Mouse (Mus musculus) layer of hippocampus, adult 11-12 months (tissue): ENCODE results near the gene Pnmal2.

ENCODE experiments used
- DNase-seq: peaks from one replicate; pipeline ENCODE4 v3.0.0; 2022; ENCODE audit warnings: low spot score

The Pnmal2 gene

DNA sequence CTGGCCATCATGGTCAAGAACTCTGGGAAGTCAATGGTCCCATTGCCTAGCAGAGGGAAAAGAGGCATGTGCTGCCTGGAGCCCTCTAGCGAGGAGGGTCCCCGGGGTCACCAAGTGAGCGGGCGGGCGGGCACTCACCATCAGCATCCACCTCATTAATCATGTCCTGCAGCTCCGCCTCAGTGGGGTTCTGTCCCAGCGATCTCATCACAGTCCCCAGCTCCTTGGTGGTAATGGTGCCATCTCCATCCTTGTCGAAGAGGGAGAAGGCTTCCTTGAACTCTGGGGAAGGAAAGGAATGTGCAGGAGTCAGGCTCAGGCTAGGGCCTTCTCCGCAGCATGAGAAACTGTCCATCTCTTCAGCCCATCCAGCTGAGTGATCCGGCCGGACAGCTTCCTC is 27.0 kb upstream of the Pnmal2 start:
- DNase-seq: no peak

DNA sequence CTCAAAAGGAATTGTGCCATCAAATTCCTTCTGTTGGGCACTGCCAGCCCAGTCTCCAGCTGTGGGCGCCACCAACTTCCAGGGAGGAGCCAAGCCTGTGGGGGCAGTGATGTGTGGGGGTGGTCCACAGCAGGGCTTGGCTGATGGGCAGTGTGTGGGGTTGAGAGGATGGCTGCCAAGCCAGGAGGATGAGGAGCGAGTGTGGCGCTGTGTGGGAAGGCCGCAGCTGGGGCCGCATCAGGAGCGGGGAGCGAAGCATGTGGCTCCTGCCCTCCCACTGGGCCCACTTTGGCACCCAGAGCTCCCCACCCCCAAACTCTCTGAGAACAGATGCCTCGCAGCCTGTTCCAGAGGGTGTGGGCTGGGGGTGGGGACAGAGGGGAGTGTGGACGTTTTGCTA is 26.5 kb upstream of the Pnmal2 start:
- peak; percentile 74 for DNase-seq

DNA sequence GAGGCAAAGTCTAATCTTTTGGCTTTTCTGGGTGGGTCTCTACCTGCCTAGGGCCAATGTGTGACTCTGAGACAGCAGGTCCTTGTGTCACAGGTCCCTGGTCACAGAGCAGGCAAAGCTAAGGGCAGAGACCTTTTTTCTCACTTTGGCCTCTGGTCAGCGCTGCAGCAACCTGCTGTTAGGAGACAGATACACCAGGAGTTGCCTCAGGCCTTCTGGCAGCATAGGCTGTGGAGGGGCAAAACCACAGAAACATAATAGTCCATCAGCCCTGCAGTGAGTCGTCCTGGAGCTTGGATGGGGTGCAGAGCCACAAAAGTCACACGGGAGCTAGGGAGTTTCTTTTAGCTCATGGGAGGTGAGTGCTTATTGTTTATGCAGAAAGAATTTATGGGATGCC is 25.8 kb upstream of the Pnmal2 start:
- DNase-seq: no peak

DNA sequence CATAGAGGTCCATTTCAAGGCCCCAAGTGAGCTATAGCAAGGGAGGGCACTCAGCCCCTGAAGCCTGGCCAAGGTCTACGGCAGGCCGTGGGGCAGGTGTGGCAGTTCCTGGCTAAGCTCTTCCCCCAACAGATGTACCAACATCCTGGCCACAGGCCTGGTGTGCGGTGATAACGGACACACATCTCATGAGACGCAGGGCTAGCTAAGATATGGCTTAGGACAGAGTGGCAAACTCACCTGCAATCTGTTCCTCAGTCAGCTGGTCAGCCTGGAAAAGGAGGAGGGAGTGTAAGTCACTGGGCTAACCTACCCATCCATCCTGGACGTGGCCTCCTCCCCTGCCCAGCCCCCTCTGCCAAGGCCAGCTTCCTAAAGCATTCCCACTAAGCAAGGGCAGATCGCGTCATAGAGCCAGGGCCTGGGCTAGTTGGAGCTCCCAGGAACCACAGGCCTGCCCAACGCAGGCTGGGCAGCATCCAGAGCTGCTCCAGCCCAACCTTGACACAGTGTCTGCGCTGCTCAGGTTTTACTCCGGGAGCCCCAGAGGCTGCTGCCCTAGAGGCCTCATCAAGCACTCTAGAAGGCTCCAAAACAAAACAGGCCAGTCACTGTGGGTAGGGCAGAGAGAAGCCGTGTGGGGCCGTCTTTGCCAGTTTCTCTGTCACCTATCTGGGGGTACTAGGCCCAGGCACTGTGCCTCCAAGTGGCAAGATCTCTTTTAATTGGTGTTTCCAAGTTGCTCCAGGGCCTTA is 24.9 kb upstream of the Pnmal2 start:
- DNase-seq: no peak

DNA sequence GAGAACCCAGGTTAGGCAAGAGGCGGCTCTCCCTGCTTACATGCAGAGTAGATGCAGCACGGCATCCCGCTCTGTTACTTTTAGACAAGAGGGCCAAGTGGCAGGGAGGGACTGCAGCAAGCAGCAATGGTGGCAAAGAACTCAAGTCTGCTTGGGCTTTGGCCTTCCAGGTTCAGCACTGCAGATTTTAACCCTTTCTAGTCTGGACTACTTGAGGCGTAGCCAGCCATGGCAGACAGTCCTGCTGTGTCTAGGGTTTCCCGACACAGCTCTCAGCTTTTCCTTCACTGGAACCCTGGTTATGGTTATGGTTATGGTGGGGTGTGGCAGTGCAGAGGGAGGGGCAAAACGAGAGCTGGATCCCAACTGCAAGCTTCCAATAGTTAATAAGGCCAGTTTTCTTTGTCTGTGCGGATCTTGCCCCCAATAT is 24.3 kb upstream of the Pnmal2 start:
- DNase-seq: peak; percentile 45

DNA sequence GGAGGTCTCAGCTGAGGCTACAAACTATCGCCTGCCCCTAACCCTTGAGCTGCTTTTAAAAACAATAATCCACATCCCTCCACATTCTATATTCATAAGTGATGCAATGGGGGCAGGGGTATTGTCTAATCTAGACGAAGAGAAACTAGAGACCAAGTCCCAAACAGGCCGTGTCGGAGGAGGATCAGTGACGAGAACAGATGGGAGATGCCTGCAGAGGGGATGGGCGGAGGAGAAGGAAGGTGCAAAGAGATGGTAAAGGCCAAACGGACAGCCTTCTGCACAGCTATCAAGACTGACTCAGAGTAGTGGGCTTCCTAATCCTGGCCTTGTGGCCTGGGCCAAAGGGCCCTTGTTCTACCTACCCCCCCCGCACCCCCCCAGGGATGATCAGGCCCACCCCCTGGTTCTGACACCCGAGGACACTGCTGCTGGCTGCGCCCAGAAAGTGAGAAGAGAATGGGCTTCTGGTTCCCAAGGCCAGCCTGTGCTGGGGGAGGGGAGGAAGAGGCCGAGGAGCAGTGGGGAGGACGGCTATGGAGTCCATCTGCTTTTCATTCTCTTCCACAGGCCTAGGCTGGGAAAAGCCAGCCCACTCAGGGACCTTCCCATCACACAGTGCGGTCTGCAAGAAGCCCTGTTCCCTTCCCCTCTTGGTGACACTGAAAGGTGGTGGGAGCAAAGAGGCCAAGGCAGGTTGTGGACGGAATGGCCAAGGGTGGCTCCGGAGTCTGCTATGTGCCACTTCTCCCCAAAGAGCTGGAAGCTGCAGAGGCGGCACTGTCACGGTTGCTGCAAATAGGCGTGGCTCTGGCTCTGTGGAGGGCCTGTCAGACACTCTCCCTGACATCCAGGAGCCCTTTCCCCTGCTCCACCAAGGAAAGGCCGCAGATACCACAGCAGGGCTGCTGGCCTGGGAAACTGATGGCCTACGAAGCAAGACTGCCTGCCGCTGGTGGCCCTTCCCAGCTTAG is 23.4 kb upstream of the Pnmal2 start:
- DNase-seq: peak; percentile 46

DNA sequence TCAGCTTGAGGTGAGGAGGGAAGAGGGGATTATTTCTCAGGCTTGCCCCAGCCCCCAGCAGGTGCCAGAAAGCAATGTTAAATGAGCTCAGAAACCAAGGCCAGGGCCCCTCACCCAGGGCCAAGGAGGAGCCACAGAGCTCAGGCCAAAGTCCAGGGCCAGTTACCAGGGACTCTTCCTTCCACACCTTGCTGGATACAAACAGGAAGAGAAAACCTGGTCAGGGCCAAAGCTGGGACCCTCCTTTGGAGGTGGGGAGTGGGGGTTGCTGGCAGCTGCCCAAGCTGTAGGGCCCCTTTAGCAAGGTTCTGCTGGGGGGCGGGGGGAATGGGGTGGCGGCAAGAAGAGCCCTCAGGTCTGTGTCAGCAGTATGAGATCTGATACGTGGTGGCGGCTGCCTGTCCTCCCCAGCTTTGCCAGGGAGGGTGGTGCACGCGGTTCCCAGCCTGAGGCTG is 22.6 kb upstream of the Pnmal2 start:
- DNase-seq: no peak

DNA sequence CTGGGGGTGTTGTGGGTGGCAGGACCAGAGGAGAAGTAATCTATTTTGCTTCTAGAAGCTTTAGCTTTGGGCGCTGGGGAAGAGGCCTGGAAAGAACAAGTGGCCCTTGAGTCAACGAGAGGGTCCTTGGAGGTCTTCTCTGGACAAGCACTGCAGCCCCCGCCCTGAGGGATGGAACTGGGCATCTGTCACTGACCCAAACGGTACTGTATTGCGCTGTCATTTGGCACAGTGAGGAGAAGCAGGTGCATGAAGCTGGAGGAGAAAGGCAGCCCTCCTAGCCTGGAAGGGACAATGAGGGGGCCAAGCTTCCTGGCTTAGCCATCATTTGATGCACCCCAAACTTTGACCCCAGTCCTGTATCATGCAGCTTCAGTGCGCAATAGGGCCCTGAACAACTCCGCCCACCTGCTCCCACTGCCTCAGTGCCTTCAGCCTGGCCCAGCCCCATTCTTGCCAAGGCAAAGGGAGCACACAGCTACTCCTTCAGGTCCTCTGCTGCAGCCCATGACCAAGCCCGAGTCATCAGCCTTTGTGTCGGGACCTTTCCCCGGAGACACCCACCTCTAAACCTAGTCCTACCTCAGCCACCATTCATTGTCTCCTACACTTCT is 22.0 kb upstream of the Pnmal2 start:
- peak; percentile 63 for DNase-seq

DNA sequence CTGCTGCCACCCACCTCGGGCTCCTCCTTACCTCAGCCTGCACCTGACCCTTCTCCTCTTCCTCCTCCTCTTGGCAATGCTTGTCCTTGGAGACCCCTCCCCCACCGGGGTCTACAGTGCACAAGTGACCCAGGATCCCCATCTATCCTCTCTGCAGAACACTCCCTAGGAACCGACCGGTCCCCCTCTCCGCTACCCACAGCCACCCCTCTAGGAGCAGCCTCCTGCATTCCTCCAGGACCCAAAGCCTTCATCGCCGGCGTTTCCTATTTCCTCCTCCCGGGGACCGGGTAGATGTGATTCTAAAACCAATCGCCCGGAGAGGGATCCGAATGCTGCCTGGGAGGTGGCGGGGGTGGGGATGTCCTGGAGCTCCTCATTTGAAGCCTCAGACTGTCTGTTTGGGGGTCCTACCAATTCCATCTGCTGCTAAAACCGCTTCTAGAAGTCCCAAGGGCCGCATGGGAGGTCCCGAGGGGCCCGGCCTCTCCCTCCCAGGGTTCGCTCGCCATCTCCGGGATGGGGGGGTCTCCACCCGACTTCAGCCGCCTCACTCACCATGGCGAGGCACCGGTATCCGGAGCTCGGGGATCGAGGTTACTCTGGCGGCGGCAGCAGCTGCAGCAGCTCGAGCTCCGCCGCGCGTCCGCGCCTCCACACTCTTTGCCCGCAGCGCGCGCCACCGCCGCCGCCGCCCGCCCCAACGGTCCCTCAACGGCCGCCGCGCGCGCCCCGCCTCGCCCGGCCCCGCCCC is 21.0 kb upstream of the Pnmal2 start:
- DNase-seq: peak; percentile 63

DNA sequence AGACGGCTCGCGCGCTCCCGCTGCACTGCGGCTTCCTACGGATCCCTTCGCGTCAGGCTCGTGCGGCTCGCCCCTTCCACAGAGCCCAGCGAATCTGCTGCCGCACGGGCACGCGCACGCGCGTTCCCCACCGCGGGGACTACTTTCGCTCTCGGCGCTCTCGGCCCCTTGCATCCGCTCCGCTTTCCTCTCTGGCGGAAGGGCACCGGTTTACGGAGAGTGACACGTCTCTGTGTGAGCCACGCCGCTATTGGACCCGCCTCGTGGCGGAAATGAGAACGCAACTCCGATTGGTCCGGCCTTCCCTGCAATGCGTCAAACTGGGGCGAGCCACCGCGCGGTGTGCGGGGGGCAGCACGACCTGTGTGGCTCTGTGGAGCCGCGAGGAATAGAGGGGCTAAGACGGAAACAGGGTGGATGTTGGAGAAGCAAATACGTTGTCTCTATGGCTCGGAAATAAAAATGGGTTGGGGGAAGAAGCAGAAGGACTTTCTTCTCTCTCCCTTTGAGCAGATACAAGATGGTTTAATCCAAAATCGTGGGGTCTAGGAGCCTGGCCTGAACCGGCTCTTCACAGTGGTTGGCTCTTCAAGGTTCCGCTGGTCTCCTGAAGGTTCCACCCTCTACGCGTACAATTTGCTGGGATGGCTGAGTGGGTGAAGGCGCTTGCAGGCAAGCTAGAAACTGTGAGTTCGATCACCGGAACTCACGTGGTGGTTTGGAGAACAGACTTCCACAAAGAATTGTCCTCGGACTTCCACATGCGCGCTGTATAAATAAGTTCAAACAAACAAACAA is 20.2 kb upstream of the Pnmal2 start, which contains the start of gene Calm3:
TSS of gene Calm3 (minus strand) at position 78 of the 798 bp plus-strand sequence.
- DNase-seq: peak; percentile 100

DNA sequence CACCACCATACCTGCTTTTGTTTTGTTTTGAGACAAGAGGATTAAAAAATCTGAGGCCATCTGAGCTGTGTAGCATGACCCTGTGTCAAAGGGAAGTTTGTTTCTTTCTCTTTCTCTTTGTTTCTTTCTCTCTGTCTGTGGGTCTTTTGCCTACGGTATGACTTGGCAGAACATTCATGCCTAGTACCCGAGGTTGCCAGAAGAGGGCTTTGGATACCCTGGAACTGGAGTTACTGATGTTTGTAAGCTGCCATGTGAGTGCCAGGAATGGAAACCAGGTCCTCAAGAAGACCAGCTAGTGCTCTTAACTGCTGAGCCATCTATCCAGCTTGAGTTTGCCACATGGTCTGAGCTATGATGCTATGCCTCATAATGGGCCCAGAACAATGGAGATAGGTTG is 16.1 kb upstream of the Pnmal2 start:
- no peak for DNase-seq

DNA sequence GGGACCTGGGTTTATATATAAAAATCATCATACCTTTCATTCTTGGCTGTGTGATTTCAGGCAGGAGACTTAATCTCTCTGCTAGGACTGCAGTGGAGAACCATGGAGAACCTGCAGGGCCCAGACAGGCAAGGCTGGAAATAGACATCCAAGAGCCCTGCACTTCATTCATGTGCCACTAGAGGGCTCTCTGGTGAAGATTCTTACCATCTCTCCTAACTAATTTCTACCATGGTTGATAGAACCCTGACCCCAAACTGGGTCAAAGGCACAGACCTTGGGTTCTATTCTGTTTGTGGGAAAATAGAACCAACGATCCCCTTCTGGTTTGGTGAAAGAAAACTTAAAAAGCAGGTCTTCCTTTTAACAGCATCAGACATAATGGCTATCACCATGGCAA is 13.6 kb upstream of the Pnmal2 start:
- peak; percentile 87 for DNase-seq

DNA sequence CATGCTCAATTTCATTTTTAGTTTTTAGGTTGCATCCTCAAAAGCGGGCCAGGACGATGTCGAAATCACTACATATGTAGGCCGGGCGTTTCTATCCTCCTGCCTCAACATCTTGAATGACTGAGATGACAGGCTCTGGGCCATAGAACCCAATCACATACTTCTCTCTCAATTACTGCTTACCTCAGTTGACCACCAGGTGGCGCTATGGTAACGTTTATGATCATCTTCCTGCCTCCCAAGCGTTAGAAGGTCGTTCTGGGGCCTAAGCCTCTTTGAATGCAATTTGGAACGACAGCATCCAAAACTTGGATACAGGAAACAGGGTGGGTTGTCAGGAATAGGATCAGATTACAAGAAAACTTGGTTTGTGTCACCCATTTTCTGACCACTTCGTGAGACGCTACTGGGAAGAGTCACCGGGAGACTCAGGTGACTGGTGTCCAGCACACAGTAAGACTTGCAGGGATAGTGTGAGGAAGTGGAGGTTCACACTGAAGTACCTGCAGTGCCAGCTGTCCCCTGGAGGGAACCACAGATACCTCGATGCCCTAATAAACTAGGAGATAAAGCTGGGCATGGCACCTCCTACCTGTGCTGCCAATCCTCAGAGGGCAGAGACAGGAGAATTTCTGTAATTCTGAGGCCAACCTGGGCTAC is 12.4 kb upstream of the Pnmal2 start:
- DNase-seq: peak; percentile 94

DNA sequence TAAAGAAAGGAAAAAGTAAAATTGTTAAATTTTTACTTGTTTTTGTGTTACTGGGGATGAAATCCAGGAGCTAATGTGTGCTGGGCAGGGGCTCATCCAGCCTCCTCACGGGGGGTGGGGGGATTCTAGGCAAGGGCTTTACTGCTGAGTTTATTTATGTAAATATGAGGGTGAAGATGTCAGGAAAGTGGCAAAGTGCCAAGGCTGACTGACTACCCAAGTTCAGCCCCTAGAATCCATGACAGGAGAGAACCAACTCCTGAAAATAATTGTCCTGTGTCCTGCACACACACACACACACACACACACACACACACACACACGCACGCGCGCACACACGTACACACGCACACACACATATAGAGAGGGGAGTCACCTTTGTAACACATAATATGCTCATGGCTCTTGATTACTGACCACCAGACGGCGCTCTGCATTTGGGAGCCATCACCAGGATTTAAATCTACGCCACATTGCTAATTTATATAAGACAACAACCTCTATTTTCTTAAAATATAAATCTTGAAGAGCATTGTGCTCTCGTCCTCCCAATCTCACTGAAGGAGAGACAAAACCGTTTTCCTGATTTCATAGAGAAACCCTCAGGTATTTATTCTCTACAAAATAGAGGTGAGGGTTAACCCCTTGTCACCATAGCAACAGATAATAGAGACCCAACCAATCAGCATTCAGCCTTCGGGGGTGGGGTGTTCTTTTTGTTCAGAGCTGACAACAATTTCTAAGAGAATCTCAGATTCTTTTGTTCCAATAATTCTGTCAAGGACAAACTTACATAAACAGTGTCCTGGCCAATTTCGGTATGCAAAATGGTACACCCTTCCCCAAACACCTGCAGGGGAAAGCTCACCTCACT is 11.5 kb upstream of the Pnmal2 start:
- peak; percentile 80 for DNase-seq

DNA sequence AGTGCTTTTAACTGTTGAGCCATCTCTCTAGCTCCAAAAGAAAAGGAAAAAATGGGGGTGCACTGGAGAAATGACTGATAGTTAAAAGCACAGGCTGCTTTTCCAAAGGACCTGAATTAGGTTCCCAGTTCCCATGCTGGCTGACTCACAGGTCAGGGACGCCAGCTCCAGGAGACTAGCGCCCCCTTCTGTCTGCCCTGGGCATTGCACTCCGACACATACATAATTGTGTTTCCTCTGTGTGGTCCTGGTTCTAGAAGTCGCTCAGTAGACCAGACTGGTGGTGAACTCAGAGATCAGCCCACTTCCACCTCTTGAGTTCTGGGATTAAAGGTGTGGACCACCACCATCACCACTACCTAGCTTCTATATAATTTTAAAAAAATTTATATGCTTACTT is 7.2 kb upstream of the Pnmal2 start:
- no peak for DNase-seq

DNA sequence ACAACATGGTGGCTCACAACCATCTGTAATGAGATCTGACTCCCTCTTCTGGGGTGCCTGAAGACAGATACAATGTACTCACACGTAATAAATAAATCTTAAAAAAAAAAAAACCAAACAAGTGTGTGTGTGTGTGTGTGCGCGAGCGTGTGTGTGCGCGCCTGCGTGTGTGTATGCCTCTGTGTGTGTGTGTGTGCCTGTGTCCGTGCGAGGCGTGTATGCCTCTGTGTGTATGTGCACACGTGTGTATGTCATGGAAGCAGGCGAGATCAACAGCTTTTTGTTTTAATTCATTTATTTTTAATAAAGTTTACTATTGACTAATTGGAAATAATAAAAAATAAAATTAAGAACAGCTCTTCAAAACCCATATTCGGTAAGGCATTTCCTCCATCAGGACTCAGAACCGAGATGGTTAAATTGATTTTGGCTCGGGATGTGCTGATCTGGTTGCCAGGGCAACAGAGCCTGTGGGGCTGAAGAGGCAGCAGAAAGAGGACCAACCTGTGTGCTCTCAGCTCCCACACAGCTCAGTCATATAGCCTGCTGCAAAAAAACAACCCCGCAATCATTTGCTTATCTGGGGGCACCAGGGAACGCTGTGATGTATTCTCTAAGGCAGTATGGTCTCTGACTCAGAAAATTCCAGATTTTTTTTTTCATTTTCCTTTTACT is 6.2 kb upstream of the Pnmal2 start:
- DNase-seq: peak; percentile 78

DNA sequence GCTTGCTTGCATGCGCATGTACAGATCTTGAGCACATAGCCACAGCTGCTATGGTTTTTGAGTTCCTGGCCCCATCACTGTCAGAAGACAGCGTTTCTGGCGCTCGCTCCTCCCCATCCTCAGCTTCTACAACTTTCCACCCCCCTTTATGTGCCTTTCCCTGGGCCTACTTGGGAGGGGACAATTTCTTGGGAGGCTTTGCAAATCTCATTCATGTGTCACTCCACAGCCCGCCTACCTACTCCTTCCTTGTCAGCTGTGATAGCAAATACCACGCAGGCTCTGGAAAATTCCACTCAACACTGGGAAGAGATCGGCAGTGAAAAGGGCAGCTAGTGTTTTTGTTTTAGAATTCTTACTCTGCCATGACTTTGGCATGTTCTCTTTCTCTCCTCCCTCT is 4.2 kb upstream of the Pnmal2 start:
- DNase-seq: peak; percentile 61

DNA sequence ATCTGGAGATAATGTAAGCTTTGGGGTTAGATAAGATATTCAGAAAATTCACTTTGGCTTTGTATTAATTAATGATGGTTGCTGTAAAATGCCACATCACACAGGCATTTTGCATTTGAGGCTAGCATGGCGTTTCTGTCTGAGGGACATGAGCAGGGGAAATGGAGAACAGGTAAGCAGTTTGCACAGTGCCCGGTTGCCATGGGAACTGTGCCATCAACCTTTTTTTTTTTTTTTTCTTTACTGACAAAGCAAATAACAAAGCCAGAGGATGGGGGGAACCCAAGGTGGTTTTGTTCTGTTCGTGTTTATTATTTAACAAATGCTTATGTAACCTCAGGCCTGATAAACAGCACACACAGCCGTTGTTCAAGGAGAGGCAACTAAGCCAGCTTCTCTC is 1.6 kb upstream of the Pnmal2 start:
- no peak for DNase-seq

DNA sequence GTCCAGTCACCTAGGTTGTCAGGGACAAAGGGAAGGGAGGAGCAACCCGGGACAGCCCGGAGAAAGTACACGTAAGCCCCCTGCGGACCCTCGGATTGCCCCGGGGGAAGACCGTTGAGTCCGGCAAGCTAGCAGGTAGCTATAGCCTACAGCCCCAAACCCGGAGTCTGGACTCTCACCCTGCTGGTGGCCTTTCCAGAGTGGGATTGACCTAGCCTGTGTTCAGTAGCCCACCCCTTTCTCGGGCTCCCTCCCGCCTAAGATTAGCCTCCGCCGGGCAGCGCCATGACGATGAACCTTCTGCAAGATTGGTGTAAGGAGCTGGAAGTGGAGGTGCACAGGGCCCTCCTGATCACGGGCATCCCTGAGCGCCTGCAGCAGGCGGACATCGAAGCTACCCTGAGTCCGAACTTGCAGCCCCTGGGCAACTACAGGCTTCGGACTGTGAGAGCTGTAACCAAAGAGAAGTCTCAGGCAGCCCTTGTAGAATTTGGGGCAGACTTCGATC is 380 bp downstream of the Pnmal2 start:
- DNase-seq: no peak
